Mouse (Mus musculus) embryonic fibroblast, embryonic 13.5 days (primary cell): Measurements from ENCODE around the gene Coro7. TPM values are rescaled to one million over a fixed set of nuclear protein-coding genes. Genes with fewer than 3 reads are reported as not detected.
A peak's percentile ranks its signal among the peaks of the same experiment; 100 is the strongest.

ENCODE experiments used
- H3K27ac ChIP-seq: 2 replicates; pipeline ENCODE4 v1.5.1; 2012; ENCODE audit warnings: low read length, control low read depth, inconsistent platforms; ENCODE audit not compliant: insufficient read depth
- H3K4me1 ChIP-seq: 2 replicates; pipeline ENCODE4 v1.6.1; 2011; ENCODE audit warnings: low read length; ENCODE audit not compliant: control insufficient read depth, insufficient read depth
- H3K4me3 ChIP-seq: 2 replicates; pipeline ENCODE4 v1.5.1; 2011; ENCODE audit warnings: mild to moderate bottlenecking, control low read depth, low read length; ENCODE audit not compliant: insufficient read depth
- CTCF ChIP-seq: IDR thresholded peaks from 2 replicates; pipeline ENCODE4 v1.5.1; 2011; ENCODE audit warnings: mild to moderate bottlenecking, control low read depth, low read length, moderate library complexity, borderline replicate concordance; ENCODE audit not compliant: insufficient read depth
- POLR2A ChIP-seq: IDR thresholded peaks from 2 replicates; pipeline ENCODE4 v1.6.1; 2011; ENCODE audit warnings: low read depth, mild to moderate bottlenecking, control low read depth, low read length, moderate library complexity
- polyA plus RNA-seq: library from polyadenylated mRNA; stranded (reverse); fragments of >200 nt; gene quantifications from 2 replicates; pipeline ENCODE4 v1.2.4, GENCODE M21; 2011; ENCODE audit warnings: low read depth; ENCODE audit not compliant: missing spikeins, insufficient read length

The Coro7 gene
- polyA plus RNA-seq, 1 experiment, result 23.3 TPM

DNA sequence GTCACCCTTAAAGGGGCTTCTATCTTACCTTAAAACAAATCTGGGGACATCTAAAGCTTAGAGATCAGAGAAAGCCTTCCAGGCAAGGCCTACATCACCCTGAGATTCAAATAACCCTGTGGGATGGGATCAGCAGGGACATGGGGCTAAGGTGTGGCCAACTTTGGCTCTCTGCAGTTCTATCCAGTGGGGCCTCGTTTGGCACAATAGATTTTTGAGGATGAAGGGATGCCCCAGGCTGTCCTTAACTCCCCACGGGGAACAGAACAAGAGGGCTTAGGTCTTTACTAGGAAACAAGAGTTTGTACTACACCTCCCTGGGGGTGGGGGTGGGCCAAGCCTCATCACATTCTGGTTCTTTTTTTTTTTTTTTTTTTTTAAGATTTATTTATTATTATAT lies 20.3 kb downstream of the Coro7 start:
- TF ChIP-seq POLR2A, result no peak
- TF ChIP-seq CTCF, result no peak
- Histone ChIP-seq H3K4me3 (no peak overlapping the region), H3K27ac (peak overlapping the region; percentile 96), H3K4me1 (peaks cover 13% of the 10 kb centered on the region; the same call in 1 of the 2 replicates)

DNA sequence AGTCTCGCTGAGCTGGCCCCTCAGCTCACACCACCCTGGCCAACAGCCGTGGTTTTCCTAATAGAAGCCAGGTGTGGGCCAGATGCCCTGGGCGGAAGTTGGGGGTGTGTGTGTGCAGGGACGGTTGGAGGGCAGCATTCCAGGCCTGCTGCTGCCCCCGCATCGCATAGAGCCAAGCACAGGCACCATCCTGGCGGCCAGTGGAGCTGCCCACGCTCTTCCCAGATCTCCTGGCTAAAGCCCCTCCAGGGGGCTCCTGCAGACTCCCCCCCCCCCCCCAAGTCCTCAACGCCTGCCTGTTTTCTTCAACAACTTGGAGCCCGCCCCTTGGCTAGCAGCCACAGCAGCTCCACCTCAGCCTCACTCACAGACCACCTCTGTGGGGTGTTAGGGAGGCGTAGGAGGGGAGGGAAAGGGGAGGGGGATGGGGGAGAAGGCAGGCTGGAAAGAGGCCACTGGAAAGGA lies 20.8 kb downstream of the Coro7 start:
- H3K4me3 ChIP-seq, result no peak overlapping the region
- TF ChIP-seq POLR2A (no peak), CTCF (no peak)
- peaks cover 13% of the 10 kb centered on the region; the same call in 1 of the 2 replicates for H3K4me1 ChIP-seq
- H3K27ac ChIP-seq, result peak overlapping the region; percentile 96

DNA sequence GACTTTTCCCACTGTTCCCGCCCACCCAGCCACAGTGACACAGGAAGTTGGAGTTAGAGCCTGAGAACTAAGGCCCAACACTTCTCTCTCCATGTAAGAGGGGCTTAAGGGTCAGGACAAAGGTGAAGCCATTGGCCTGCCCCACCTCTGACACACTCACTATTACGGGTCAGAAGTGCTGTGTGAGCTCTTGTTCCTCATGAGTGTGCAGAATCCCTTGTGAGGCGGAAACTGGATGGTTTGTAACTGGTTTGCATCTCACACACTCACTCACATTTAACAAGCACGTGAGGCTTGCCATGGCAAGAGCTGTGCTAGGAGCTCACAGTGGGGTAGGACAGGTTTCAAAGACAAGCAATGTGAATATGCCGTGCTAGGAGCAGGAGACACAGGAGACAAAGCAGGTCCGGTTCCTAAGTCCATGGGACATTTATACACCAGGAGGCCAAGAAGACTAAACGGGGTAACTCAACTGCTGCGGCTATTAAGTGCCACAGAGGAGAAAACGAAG lies 23.0 kb downstream of the Coro7 start:
- Histone ChIP-seq H3K4me3 (no peak overlapping the region), H3K4me1 (peaks cover 28% of the 10 kb centered on the region), H3K27ac (peak overlapping the region; percentile 10)
- TF ChIP-seq POLR2A (no peak), CTCF (no peak)

DNA sequence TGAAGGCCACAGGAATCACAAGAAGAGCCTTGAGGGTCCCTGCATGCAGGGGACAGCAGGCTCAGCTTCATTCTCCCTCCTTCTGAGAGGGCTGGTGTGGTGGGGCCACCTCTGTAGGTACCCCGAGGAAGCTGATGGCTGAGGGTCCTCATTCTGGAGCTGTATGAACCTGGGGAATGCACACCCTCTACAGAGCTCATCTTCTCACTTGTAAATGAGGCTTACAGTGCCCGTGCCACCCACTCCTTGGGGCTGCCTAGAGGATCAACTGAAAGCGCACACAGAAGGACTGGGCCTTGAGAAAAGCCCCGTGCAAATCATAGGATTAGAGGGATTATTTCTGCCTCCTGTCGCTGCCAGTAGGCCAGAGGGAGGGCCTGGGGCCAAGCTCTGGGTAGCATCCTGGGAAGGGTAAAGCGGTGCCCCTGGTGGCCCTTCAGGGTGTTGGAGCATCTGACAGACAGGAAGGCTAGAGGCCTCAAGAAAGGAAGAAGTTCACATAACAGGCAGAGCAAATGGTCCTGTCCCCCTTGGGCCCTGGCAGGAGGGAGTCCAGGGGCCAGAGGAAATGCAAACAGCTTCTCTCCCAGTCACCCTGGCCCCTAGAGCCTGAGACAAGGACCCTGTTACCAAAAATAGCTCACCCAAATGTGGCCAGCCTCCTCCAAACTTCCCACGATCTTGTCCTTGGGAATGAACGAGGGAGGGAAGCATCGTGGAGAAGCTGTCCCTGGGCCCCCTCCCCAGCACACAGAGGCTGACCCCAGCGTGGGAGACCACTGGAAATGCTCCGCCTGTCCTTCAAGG lies 23.6 kb downstream of the Coro7 start:
- TF ChIP-seq POLR2A (no peak), CTCF (no peak)
- peak overlapping the region; percentile 26; the same call in 1 of the 2 replicates for H3K27ac ChIP-seq
- no peak overlapping the region for H3K4me3 ChIP-seq
- H3K4me1 ChIP-seq, result peaks cover 33% of the 10 kb centered on the region

- no peak for TF ChIP-seq CTCF
- TF ChIP-seq POLR2A, result no peak
- H3K4me1 ChIP-seq, result peaks cover 36% of the 10 kb centered on the region
- peak overlapping the region; percentile 26; the same call in 1 of the 2 replicates for H3K27ac ChIP-seq
- H3K4me3 ChIP-seq, result no peak overlapping the region
Observed at GRCm38 (mm10) chr16:4655251-4655734, 24.3 kb downstream of the Coro7 start.

- Histone ChIP-seq H3K27ac (no peak overlapping the region; the same call in 1 of the 2 replicates), H3K4me1 (peaks cover 36% of the 10 kb centered on the region), H3K4me3 (no peak overlapping the region)
- TF ChIP-seq CTCF (no peak), POLR2A (no peak)
Observed at GRCm38 (mm10) chr16:4654706-4655105, 24.9 kb downstream of the Coro7 start.

GRCm38 (mm10) chr16:4652707-4653416 lies 26.7 kb downstream of the Coro7 start:
- Histone ChIP-seq H3K4me3 (no peak overlapping the region), H3K4me1 (peaks cover 33% of the 10 kb centered on the region), H3K27ac (peak overlapping the region; percentile 70)
- TF ChIP-seq POLR2A, result no peak
- TF ChIP-seq CTCF, result no peak

DNA sequence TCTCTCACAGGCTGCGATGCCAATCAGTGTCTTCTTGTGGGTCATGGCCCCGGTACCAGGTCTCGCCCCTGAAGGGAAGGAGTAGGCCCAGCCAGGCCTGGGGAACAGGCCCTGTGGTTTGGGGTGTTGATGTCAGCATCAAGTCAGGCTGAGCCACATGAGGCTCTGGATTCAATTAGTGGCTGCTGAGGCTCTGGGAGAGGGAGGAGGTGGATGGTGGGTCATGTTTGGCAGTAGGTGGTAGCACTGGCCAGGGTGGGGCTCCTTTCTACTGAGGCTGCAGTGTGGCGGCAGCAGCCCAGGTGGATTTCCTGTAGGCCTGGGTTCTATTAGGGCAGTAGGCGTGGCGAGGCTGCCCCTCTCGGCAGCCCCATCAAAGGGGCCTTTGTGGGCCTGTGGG lies 28.0 kb downstream of the Coro7 start:
- no peak overlapping the region for H3K4me3 ChIP-seq
- H3K27ac ChIP-seq, result peak overlapping the region; percentile 70
- TF ChIP-seq POLR2A (no peak), CTCF (no peak)
- peaks cover 42% of the 10 kb centered on the region for H3K4me1 ChIP-seq

- TF ChIP-seq CTCF (no peak), POLR2A (0 out of 2 replicates have a peak, but pooled peaks have one; percentile 14)
- H3K27ac ChIP-seq, result peak overlapping the region; percentile 70
- peaks cover 45% of the 10 kb centered on the region for H3K4me1 ChIP-seq
- no peak overlapping the region for H3K4me3 ChIP-seq
Observed at GRCm38 (mm10) chr16:4651081-4651480, 28.5 kb downstream of the Coro7 start.
